In genomic region chr9:44653896-44654295, GRCm38 (mm10) we compare ENCODE assay signal across 42 mouse cellular contexts. TPM values are rescaled to one million over a fixed set of nuclear protein-coding genes. Genes with fewer than 3 reads are reported as not detected.
"Had no signal": no experiment of that assay in that cellular context is flagged by ENCODE, and none has a peak within 500 bp of the region (broad histone marks: within the 10 kb centered on the region; RNA-seq: fewer than 3 reads in every experiment).

No protein-coding gene starts in this region.

- ATAC-seq: liver, embryonic 12.5 days; liver, postnatal 0 days; lung, postnatal 0 days; midbrain, embryonic 15.5 days; midbrain, embryonic 16.5 days had no signal

- H3K4me3 ChIP-seq: limb, embryonic 10.5 days; limb, embryonic 12.5 days; limb, embryonic 13.5 days; limb, embryonic 15.5 days; liver, embryonic 12.5 days; liver, embryonic 13.5 days; liver, embryonic 15.5 days; lung, embryonic 15.5 days; megakaryocyte, embryonic 14.5 days; midbrain, embryonic 10.5 days; midbrain, embryonic 12.5 days; midbrain, embryonic 15.5 days; myocyte; neural tube, embryonic 12.5 days had no signal

- H3K36me3 ChIP-seq: limb, embryonic 10.5 days; limb, embryonic 12.5 days; limb, embryonic 13.5 days; limb, embryonic 15.5 days; liver, embryonic 12.5 days; liver, embryonic 13.5 days; liver, embryonic 15.5 days; lung, embryonic 15.5 days; midbrain, embryonic 10.5 days; midbrain, embryonic 12.5 days; midbrain, embryonic 15.5 days; neural tube, embryonic 12.5 days had no signal

- H3K27me3 ChIP-seq: limb, embryonic 13.5 days; limb, embryonic 15.5 days; lung, embryonic 15.5 days; midbrain, embryonic 12.5 days; midbrain, embryonic 15.5 days; neural tube, embryonic 12.5 days had no signal

- H3K27ac ChIP-seq: limb, embryonic 10.5 days; limb, embryonic 12.5 days; limb, embryonic 13.5 days; limb, embryonic 15.5 days; liver, embryonic 12.5 days; liver, embryonic 13.5 days; liver, embryonic 14.5 days; liver, embryonic 15.5 days; lung, embryonic 15.5 days; macrophage; midbrain, embryonic 10.5 days; midbrain, embryonic 12.5 days; midbrain, embryonic 15.5 days; neural tube, embryonic 12.5 days had no signal

- H3K4me2 ChIP-seq: limb, embryonic 12.5 days; limb, embryonic 13.5 days; limb, embryonic 15.5 days; liver, embryonic 11.5 days; liver, embryonic 12.5 days; liver, embryonic 13.5 days; liver, embryonic 15.5 days; lung, embryonic 14.5 days; lung, embryonic 15.5 days; midbrain, embryonic 12.5 days; midbrain, embryonic 15.5 days; neural tube, embryonic 12.5 days had no signal

- H3K9me3 ChIP-seq: limb, embryonic 10.5 days; limb, embryonic 12.5 days; limb, embryonic 13.5 days; limb, embryonic 15.5 days; liver, embryonic 12.5 days; liver, embryonic 13.5 days; liver, embryonic 15.5 days; lung, embryonic 15.5 days; megakaryocyte, embryonic 14.5 days; midbrain, embryonic 10.5 days; midbrain, embryonic 12.5 days; midbrain, embryonic 15.5 days; neural tube, embryonic 12.5 days had no signal

- H3K9ac ChIP-seq: limb, embryonic 12.5 days; limb, embryonic 13.5 days; limb, embryonic 15.5 days; liver, embryonic 12.5 days; liver, embryonic 13.5 days; liver, embryonic 14.5 days; liver, embryonic 15.5 days; liver, postnatal 0 days; lung, embryonic 14.5 days; lung, embryonic 15.5 days; midbrain, embryonic 12.5 days; midbrain, embryonic 15.5 days; neural tube, embryonic 12.5 days had no signal

- DNase-seq: left cerebral cortex, postnatal 4 days; liver; liver, embryonic 13.5 days; liver, postnatal 0 days; lung, adult 18-20 months; lung, adult 2 months; lung, embryonic 14.5 days; lung, postnatal 10 days; lung, postnatal 14 days; lung, postnatal 36 days; lung, postnatal 4 days; midbrain, embryonic 14.5 days had no signal

RNA-seq across cellular contexts. Expression of gene Treh, which starts 19.1 kb away (rescaled TPM):
- total RNA-seq: left cerebral cortex, postnatal 10 days; left cerebral cortex, postnatal 14 days; left cerebral cortex, postnatal 4 days; megakaryocyte progenitor cell, adult 5-6 weeks; megakaryocyte, adult 5-6 weeks; megakaryocyte-erythroid progenitor cell, adult 5-6 weeks; midbrain, postnatal 0 days; monocyte, adult 5-6 weeks had no signal
- polyA plus RNA-seq: limb, embryonic 10.5 days; limb, embryonic 11.5 days; limb, embryonic 12.5 days; limb, embryonic 13.5 days; limb, embryonic 14.5 days; limb, embryonic 15.5 days; liver, embryonic 11.5 days; liver, embryonic 12.5 days; liver, embryonic 13.5 days; liver, embryonic 14.5 days; liver, embryonic 15.5 days; liver, embryonic 16.5 days; lung, adult 2 months; lung, embryonic 14.5 days; lung, embryonic 15.5 days; lung, embryonic 16.5 days; lung, postnatal 0 days; macrophage; midbrain, embryonic 10.5 days; midbrain, embryonic 12.5 days; midbrain, embryonic 14.5 days; midbrain, embryonic 15.5 days; midbrain, embryonic 16.5 days; midbrain, postnatal 0 days; neural tube, embryonic 11.5 days; neural tube, embryonic 12.5 days had no signal
